Mouse (Mus musculus) B cell, adult 67 days (primary cell): ENCODE measurements around the gene Pogk. TPM values are rescaled to one million over a fixed set of nuclear protein-coding genes. Genes with fewer than 3 reads are reported as not detected.

Source experiments
- total RNA-seq, 2 experiments: library from RNA; stranded (reverse); gene quantifications; 4 replicates each; pipeline ENCODE4 v1.2.4; 2023

Gene Pogk
- 10 to 100 TPM; 13.7 to 15.8 TPM for total RNA-seq

GRCm38 (mm10) chr1:166409701-166410220, at the start of gene Pogk:
Gene Pogk, minus strand, starts transcription at chr1:166409863.

GRCm38 (mm10) chr1:166379013-166379629, 30.5 kb downstream of the Pogk start, which contains the start of gene Tada1:
Gene Tada1, plus strand, starts transcription at chr1:166379097.

Other genes with a start within 250 kb of the Pogk start
- not detected for gene Mael, start 171.1 kb downstream of the Pogk start, total RNA-seq
- under 1 TPM in 1 of 2 experiments, not detected in 1; 0.29 TPM for gene Ildr2, start 155.7 kb downstream of the Pogk start, total RNA-seq
- gene Tada1, start 30.8 kb downstream of the Pogk start, total RNA-seq, result 10 to 100 TPM; 31.1 to 35.8 TPM
- gene Gm4846, start 87.7 kb upstream of the Pogk start, total RNA-seq, result not detected
- not detected for gene Gm4847, start 237.8 kb upstream of the Pogk start, total RNA-seq